Mouse (Mus musculus): ENCODE measurements around the gene Foxk1.

GRCm38 (mm10) chr5:142421886-142422285, 20.6 kb downstream of the Foxk1 start:
- no peak for TF ChIP-seq CTCF (IDR thresholded peaks at IDR 0.05; ENCODE audit: insufficient read depth, low read length)
- TF ChIP-seq POLR2A (IDR thresholded peaks at IDR 0.05; ENCODE audit: borderline replicate concordance, extremely low read depth, low read depth, low read length): no peak

Measured in lung, adult 2 months (tissue).